Mouse (Mus musculus) MEL (cell line): ENCODE measurements at regions not wholly inside any gene's neighbourhood (a gene's known extent, or its start where the extent isn't known, plus 50 kb on each side); places are given as distances from the start of the nearest gene placed in this dataset.

Experiments
- CTCF ChIP-seq, 3 experiments: IDR thresholded peaks in 2 of 3; conservative IDR thresholded peaks in 1 of 3; 2 replicates each; pipeline ENCODE4 v1.5.1; 2011 to 2012; ENCODE audit warnings: low read length in 3 of 3, low read depth in 2 of 3, mild to moderate bottlenecking in 2 of 3, improper control_type of control experiment in 1 of 3, inconsistent platforms in 1 of 3, mixed read lengths in 1 of 3, moderate library complexity in 1 of 3; ENCODE audit not compliant: control insufficient read depth in 1 of 3, insufficient read depth in 1 of 3, poor library complexity in 1 of 3, severe bottlenecking in 1 of 3
- MAX ChIP-seq: IDR thresholded peaks from 2 replicates; pipeline ENCODE4 v1.6.1; 2011; ENCODE audit warnings: low read length, improper control_type of control experiment
- POLR2A ChIP-seq, 2 experiments: IDR thresholded peaks; 2 replicates each; pipeline ENCODE4 v1.6.1; 2011 to 2012; ENCODE audit warnings: low read length in 2 of 2, mild to moderate bottlenecking in 2 of 2, control low read depth in 1 of 2, improper control_type of control experiment in 1 of 2, low read depth in 1 of 2, moderate library complexity in 1 of 2; ENCODE audit not compliant: control insufficient read depth in 1 of 2, insufficient read depth in 1 of 2, poor library complexity in 1 of 2
- RCOR1 ChIP-seq: IDR thresholded peaks from 2 replicates; pipeline ENCODE4 v1.6.1; 2012; ENCODE audit warnings: low read depth, mild to moderate bottlenecking, inconsistent platforms, low read length, improper control_type of control experiment

- TF ChIP-seq MAX, result no peak
- TF ChIP-seq CTCF (IDR thresholded peaks at IDR 0.05 in 2 of 3, conservative IDR thresholded peaks at IDR 0.05 in 1 of 3; ENCODE audit: control insufficient read depth in 1 of 3, insufficient read depth in 1 of 3, low read depth in 2 of 3, low read length in 3 of 3, poor library complexity in 1 of 3, severe bottlenecking in 1 of 3), result no peak
- TF ChIP-seq POLR2A (IDR thresholded peaks at IDR 0.05; ENCODE audit: control insufficient read depth in 1 of 2, insufficient read depth in 1 of 2, low read depth in 1 of 2, low read length in 2 of 2, poor library complexity in 1 of 2), result no peak
- TF ChIP-seq RCOR1, result no peak
Measured at GRCm38 (mm10) chr13:84140835-84141234, 81.3 kb upstream of the Tmem161b start.
